Mouse (Mus musculus): ENCODE data around the gene Mfap3l. TPM values are rescaled to one million over a fixed set of nuclear protein-coding genes. Genes with fewer than 3 reads are reported as not detected.

Gene Mfap3l
- polyA plus RNA-seq (2012; rRNA removed) = 2.4 and 3.1 TPM in 2 replicates

GRCm38 (mm10) chr8:60632250-60632932 lies at the start of gene Mfap3l:
Gene Mfap3l (plus strand): TSS chr8:60632827.

Other genes starting within 250 kb of the Mfap3l start
- not detected in 2 replicates for gene Gm10283, start 129.6 kb upstream of the Mfap3l start, polyA plus RNA-seq (2012; rRNA removed)
- 0.66 and 1.3 TPM in 2 replicates for gene Aadat, start 126.9 kb upstream of the Mfap3l start, polyA plus RNA-seq (2012; rRNA removed)

Measured in central nervous system, embryonic 11.5 days (tissue).